Mouse (Mus musculus): ENCODE measurements around the gene Crtac1. TPM values are rescaled to one million over a fixed set of nuclear protein-coding genes. Genes with fewer than 3 reads are reported as not detected.

Gene Crtac1
- total RNA-seq (2015) (1.2 and 2.6 TPM in 2 replicates), total RNA-seq (2017) (not detected in 2 replicates)

DNA sequence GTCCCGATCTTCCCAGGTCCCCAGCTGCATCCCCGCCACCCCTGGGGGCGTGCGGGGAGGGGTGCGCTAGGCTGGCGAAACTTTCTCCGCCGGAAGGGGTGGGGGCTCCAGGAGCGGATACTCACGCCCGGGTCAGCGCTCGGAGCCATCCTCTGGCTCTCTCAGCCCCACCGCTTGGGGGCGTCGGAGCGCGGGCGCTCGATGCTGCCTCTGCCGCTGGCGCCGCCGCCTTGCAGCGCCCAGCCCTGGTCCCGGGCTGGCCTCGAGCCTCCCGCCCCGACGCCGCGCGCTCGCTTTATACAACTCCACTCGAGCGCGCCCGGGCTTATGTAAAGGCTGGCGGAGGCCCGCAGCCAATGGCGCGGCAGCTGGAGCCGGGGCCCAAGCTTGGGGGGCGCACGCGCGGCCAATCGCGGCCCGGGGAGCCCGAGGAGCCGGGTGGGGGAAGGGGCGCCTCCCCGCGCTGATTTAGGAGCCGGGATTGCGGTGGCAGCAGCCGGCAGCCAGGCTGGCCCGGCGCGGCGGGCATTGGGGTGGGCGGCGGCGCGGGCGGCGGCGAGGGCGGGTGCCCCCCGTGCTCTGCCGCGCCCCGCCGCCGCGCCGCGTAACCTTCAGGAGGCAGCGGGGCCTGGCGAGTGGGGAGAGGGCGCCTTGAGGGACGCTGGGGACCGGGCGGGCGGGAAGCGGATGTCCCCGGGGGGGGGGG is at the start of gene Crtac1:
Gene Crtac1, minus strand, starts transcription at position 299 of the 706 bp plus-strand sequence.
- no peak for ATAC-seq (ENCODE audit: poor library complexity, severe bottlenecking)

GRCm38 (mm10) chr19:42478303-42478702 is 46.7 kb upstream of the Crtac1 start:
- ATAC-seq (ENCODE audit: poor library complexity, severe bottlenecking), result no peak

- no peak for ATAC-seq (ENCODE audit: poor library complexity, severe bottlenecking)
These were observed 46.2 kb upstream of the Crtac1 start for GRCm38 (mm10) chr19:42477769-42478168.

DNA sequence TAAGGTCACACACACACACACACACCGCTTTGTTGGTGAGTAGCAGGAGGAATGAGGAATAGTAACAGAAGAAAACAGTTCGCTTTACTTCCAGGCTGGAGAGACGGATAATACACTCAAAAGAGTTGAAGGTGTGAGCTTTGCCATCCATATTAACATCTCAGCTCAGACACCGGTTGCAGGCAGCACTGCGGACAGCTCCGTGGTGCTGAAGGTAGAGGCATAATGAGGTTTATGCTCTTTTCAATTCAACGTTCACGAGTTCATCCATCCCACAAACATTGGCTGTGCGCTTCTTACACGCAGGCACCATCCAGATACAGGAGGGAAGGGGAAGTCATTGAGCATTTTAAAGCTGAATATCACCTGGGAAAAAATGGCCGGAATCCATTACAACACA is 41.2 kb upstream of the Crtac1 start:
- ATAC-seq (ENCODE audit: poor library complexity, severe bottlenecking), result no peak

- ATAC-seq (ENCODE audit: poor library complexity, severe bottlenecking), result no peak
These were observed 40.0 kb upstream of the Crtac1 start for GRCm38 (mm10) chr19:42471571-42471970.

- ATAC-seq (ENCODE audit: poor library complexity, severe bottlenecking), result no peak
These were observed 30.3 kb upstream of the Crtac1 start for GRCm38 (mm10) chr19:42461851-42462250.

DNA sequence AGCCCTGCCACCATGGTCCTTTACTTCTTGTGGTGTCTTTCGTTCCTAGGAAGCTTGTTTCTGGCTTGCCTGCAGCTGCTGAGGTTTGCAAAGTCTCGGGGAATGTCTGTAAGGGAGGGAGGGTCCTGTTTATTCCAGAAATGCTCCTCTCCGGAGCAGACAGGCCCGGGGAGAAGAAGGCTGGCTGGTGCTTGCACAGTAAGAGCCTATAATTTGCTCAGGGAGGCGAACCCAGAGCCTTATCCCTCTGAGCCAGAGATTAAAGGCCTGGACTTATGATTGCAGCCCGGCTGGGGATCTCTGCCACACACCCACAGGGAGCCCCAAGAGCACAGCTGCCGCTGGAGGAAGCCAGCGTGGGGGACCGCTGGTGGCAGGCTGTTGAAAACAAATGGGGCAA is 29.8 kb upstream of the Crtac1 start:
- no peak for ATAC-seq (ENCODE audit: poor library complexity, severe bottlenecking)

DNA sequence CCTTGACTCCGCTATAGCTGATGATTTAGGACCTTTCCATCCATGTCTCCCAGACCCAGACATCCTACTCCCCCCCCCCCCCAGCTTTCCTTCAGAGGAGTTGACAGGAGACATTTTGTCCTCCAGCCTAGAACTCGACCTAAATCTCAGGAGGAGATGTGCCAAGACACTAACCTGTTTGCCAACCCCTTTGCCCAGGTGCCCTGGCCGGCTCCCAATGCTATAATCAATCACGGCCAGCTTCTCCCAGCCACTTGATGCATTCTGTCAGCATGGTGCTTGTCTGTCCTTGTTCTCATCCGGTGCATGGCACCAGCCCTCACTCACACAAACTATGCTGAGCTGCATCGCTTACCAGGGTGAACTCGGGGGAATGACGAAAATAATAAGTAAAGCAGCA is 27.9 kb upstream of the Crtac1 start:
- no peak for ATAC-seq (ENCODE audit: poor library complexity, severe bottlenecking)

DNA sequence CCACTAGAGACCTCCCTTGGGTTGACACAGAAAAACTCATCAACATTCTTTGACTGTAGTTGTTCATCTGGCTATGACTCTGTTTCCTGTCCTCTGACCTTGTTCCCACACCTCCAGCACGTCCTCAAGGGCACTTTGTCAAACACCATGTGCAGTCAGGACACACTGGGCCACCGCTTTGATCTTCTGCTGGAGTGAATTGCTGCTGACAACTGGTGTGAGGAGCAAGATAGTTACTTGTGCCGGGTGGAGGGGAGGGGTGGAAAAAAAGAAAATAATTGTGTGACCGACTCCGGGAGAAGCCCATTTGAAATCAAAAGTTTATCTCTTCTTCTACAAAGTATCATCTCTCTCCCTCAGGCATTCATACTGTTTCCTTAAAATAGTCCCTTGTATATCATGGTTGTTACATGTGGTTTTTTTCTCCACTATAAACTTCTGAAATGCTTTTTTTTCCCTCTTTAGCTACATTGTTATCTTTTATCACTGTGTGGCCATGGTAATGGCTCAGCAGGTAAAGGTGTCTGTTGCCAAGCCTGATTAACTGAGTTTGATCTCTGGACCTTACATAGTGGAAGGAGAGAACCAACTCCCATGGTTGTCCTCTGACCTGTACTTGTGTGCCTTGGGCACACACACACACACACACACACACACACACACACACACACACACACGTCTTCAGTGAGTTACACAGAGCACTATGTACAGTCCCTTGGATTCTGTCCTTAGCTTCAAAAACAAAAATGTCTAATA is 23.1 kb upstream of the Crtac1 start:
- ATAC-seq (ENCODE audit: poor library complexity, severe bottlenecking), result no peak

DNA sequence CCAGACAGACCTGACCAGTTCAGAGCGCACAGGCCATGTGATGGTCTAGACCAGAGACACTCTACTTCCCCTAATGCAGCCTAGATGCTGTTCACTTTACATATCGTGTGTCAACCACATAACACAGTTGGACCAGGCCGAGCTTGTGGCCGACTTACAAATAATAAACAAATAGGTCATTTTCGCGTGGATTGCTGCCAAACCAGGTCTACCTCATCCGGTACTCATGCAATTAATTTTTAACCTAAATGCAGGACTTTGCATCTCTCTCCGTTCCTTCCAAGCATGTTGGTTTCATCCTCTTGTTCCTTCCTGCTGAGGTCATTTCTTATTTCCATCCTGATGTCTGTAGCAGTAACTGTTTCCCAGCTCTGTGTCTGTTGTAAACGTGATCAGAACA is 22.4 kb upstream of the Crtac1 start:
- no peak for ATAC-seq (ENCODE audit: poor library complexity, severe bottlenecking)

DNA sequence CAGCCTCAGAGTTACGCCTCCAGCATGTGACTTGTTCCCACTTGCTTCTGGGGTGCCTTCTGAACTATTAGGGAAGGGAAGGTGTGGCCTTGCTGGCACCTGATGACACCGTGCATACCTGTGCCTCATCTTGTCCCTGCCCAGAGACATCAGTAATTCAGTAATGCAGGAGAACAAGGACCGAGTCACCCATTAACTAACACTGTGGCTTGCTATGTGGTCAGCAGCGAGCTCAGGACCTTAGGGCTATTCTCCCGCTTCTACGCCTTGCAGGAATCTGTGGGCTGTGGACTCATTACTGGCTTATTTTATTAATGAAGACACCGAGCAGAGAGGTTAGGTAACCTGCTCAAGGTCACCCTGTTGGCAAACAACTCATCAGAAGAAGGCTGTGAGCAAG is 21.0 kb upstream of the Crtac1 start:
- ATAC-seq (ENCODE audit: poor library complexity, severe bottlenecking), result no peak

DNA sequence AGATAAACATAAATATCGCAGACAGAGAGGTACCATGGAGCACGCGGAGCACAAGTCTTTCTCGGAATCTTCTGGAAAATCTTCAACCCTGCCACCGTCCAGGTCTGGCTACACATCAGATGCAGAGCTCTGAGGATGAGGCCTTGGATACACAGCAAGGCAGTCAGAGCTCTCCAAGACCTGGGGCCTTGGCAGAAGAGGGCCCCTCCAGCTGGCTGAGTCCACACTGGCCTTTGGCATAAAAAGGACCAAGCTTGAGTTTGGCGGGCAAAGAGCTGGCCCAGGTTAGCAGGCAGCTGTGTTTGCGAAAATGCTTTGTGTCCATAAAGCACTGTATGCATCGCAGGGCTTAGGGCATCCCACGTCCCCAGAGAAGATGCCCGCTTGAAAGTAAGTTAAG is 17.0 kb upstream of the Crtac1 start:
- ATAC-seq (ENCODE audit: poor library complexity, severe bottlenecking), result no peak

DNA sequence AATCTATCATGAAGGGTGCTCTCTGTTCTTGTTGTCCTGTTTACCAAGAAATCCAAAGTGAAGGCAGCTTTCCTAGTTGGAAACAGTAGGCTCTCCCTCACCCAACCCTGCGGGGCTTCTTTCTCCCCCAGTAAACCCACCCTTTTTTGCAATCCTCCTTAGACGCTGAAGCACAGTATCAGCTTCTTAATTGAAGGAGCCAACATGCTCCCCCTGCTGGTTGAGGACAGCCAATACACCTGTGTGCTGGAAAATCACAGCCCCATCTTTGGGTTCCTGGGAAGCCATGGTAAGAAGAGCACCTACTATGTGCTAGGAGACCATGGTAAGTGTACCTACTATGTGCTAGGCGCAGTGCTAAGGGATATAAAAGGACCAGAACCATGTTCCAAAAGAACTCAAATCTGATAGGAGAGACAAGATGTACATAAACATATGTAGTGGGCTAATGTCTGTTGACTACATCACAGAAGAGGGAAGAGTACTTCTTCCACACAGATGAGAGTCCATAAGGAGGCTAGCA is 12.4 kb upstream of the Crtac1 start:
- peak; percentile 66 for ATAC-seq (ENCODE audit: poor library complexity, severe bottlenecking)

GRCm38 (mm10) chr19:42443266-42443665 is 11.7 kb upstream of the Crtac1 start:
- no peak for ATAC-seq (ENCODE audit: poor library complexity, severe bottlenecking)

- no peak for ATAC-seq (ENCODE audit: poor library complexity, severe bottlenecking)
These were observed 10.9 kb upstream of the Crtac1 start for GRCm38 (mm10) chr19:42442246-42443197.

GRCm38 (mm10) chr19:42440089-42440488 is 8.5 kb upstream of the Crtac1 start:
- ATAC-seq (ENCODE audit: poor library complexity, severe bottlenecking), result no peak

DNA sequence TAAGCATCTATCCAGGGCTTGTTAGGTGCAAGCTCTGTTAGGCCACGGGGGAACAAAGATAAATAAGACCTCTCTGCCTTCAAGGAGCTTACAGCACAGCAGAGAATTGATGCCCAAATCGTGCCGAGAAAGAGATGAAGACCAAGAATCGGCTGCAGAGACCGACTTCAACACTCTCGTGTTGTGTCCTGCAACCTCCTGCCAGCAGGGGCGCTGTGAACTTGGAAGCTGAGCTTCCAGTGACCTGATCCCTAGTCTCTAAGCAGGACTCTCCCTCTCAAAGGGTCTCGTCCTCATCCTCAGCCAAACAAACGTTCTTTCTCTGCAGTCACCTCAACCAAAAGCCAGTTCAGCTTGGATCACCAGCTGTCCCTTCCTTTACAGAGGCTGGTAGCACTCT is 7.8 kb upstream of the Crtac1 start:
- ATAC-seq (ENCODE audit: poor library complexity, severe bottlenecking), result no peak

DNA sequence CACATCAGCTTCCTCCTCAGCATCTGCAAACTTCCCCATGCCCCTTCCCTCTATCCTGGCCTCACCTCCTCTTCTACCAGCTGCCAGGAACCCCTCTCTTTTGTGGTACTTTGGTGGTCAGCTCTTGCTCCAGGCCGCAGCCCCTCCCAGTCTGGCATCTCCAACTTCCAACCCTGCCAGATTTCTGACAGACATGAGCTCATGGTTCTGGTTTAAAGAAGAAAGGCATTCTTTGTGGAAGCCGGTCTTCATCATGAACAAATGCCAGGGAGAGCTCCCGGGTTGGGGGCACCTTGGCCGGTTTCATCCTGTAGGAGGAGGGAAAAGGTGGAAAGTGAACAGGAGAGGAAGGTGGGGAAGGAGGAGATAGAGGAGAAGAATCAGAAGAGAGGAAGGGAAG is 4.0 kb upstream of the Crtac1 start:
- no peak for ATAC-seq (ENCODE audit: poor library complexity, severe bottlenecking)

DNA sequence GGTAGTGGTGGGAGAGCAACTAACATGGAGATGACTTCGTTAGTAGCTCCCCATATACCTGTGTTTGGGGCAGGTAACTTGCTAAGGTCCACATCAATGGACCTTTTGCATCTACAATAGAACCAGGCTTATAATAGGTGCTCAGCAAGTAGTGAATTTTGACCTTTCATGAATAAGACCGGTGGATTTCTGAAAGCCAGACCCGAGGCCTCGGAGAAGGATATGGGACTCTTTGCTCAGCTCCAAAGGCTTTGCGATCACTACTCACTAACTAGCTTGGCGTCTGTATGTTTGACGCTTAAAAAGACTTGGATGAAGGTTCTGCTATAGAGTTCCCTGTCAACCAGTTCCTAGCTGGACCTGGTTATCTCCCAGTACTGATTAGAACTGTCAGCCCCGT is 1.2 kb upstream of the Crtac1 start:
- ATAC-seq (ENCODE audit: poor library complexity, severe bottlenecking), result no peak

GRCm38 (mm10) chr19:42432191-42432590 is 608 bp upstream of the Crtac1 start:
- no peak for ATAC-seq (ENCODE audit: poor library complexity, severe bottlenecking)

- no peak for ATAC-seq (ENCODE audit: poor library complexity, severe bottlenecking)
These were observed 602 bp downstream of the Crtac1 start for GRCm38 (mm10) chr19:42430981-42431380.

All from megakaryocyte, adult 5-6 weeks (primary cell).